ENCODE assay signal across 10 mouse cellular contexts in genomic region chr17:27181666-27182065, GRCm38 (mm10). TPM values are rescaled to one million over a fixed set of nuclear protein-coding genes. Genes with fewer than 3 reads are reported as not detected.
DNase-seq lines count a peak whose midpoint lies in the region; ATAC-seq and TF ChIP-seq lines count a peak whose summit lies in the region.
"Had no signal": no experiment of that assay in that cellular context is flagged by ENCODE, and none has a peak within 500 bp of the region (broad histone marks: within the 10 kb centered on the region; RNA-seq: fewer than 3 reads in every experiment).

No protein-coding gene starts in this region.

- H3K9ac ChIP-seq in kidney, embryonic 14.5 days (ENCODE audit: low read depth, low read length) = no peak overlapping the region
- no peak overlapping the region for H3K9ac ChIP-seq in heart, postnatal 0 days (replicated peaks; ENCODE audit: low read depth, low read length)
- H3K9ac ChIP-seq in lung, postnatal 0 days (replicated peaks; ENCODE audit: low read depth) = no peak overlapping the region

- H3K4me3 ChIP-seq in kidney, embryonic 14.5 days (ENCODE audit: low read length) = no peak overlapping the region
- no peak overlapping the region for H3K4me3 ChIP-seq in bone marrow, adult 2 months (replicated peaks; ENCODE audit: control insufficient read depth, low read depth, low read length)
- H3K4me3 ChIP-seq in heart, postnatal 0 days (ENCODE audit: low read depth, low read length) = no peak overlapping the region
- H3K4me3 ChIP-seq in lung, postnatal 0 days (ENCODE audit: low read depth, low read length) = no peak overlapping the region

- no peak overlapping the region for H3K4me2 ChIP-seq in kidney, embryonic 14.5 days (replicated peaks; ENCODE audit: low read depth, low read length)
- no peak overlapping the region for H3K4me2 ChIP-seq in heart, postnatal 0 days (ENCODE audit: low read depth, low read length)
- no peak overlapping the region for H3K4me2 ChIP-seq in lung, postnatal 0 days (replicated peaks; ENCODE audit: low read depth, low read length)

- TF ChIP-seq POLR2A in bone marrow, adult 2 months (IDR thresholded peaks at IDR 0.05; ENCODE audit: borderline replicate concordance, control insufficient read depth, low read depth, low read length) = no peak

- TF ChIP-seq EP300 in heart, postnatal 0 days (IDR thresholded peaks at IDR 0.05; ENCODE audit: low read depth) = no peak
- no peak for TF ChIP-seq EP300 in lung, postnatal 0 days (IDR thresholded peaks at IDR 0.05)

- H3K27me3 ChIP-seq in kidney, embryonic 14.5 days (ENCODE audit: control insufficient read depth, insufficient read depth, low read length) = no peaks in the 10 kb centered on the region
- H3K27me3 ChIP-seq in heart, postnatal 0 days (ENCODE audit: control insufficient read depth, insufficient read depth, low read length) = no peaks in the 10 kb centered on the region
- H3K27me3 ChIP-seq in lung, postnatal 0 days (replicated peaks; ENCODE audit: insufficient read depth, low read length) = no peaks in the 10 kb centered on the region

- ATAC-seq in kidney, embryonic 14.5 days (ENCODE audit: low FRiP score, low TSS enrichment) = peak; percentile 67
- peak; percentile 75; the same call in 1 of the 2 replicates for ATAC-seq in heart, postnatal 0 days (ENCODE audit: insufficient read depth, low read depth)
- peak; percentile 73 for ATAC-seq in lung, postnatal 0 days

- no peaks in the 10 kb centered on the region for H3K9me3 ChIP-seq in kidney, embryonic 14.5 days (ENCODE audit: control insufficient read depth, low read length)
- H3K9me3 ChIP-seq in heart, postnatal 0 days (replicated peaks; ENCODE audit: control insufficient read depth, low read length) = no peaks in the 10 kb centered on the region
- H3K9me3 ChIP-seq in lung, postnatal 0 days (ENCODE audit: low read length) = no peaks in the 10 kb centered on the region

- no peak overlapping the region for H3K27ac ChIP-seq in kidney, embryonic 14.5 days (ENCODE audit: low read depth, low read length)
- no peak overlapping the region; the same call in 1 of the 2 replicates for H3K27ac ChIP-seq in bone marrow, adult 2 months (ENCODE audit: control insufficient read depth, insufficient read depth, low read depth, low read length, poor library complexity)
- H3K27ac ChIP-seq in heart, postnatal 0 days (ENCODE audit: low read depth) = no peak overlapping the region
- H3K27ac ChIP-seq in lung, postnatal 0 days (ENCODE audit: low read length) = no peak overlapping the region

- 28% methylated on average over 3 of the region's 3 CpGs for WGBS in kidney, embryonic 14.5 days
- 68% methylated on average over 3 of the region's 3 CpGs for WGBS in bone marrow, adult 2 months
- 13% methylated on average over 3 of the region's 3 CpGs for WGBS in heart, postnatal 0 days
- WGBS in lung, postnatal 0 days = 35% methylated on average over 3 of the region's 3 CpGs

- TF ChIP-seq CTCF in bone marrow, adult 2 months (IDR thresholded peaks at IDR 0.05; ENCODE audit: control insufficient read depth, insufficient read depth, low read length) = peak; percentile 40; the same call in 1 of the 2 replicates
- TF ChIP-seq CTCF in heart, postnatal 0 days (IDR thresholded peaks at IDR 0.05; ENCODE audit: low read depth) = peak; percentile 75
- peak; percentile 72 for TF ChIP-seq CTCF in lung, postnatal 0 days (IDR thresholded peaks at IDR 0.05)

- no peaks in the 10 kb centered on the region; the same call in 1 of the 2 replicates for H3K4me1 ChIP-seq in kidney, embryonic 14.5 days (ENCODE audit: control insufficient read depth, insufficient read depth, low read length)
- H3K4me1 ChIP-seq in bone marrow, adult 2 months (ENCODE audit: control insufficient read depth, insufficient read depth, low read length) = peaks cover 1% of the 10 kb centered on the region; the same call in 1 of the 2 replicates
- no peaks in the 10 kb centered on the region for H3K4me1 ChIP-seq in heart, postnatal 0 days (ENCODE audit: control insufficient read depth, insufficient read depth)
- no peaks in the 10 kb centered on the region for H3K4me1 ChIP-seq in lung, postnatal 0 days (ENCODE audit: insufficient read depth, low read depth, low read length)

- no peaks in the 10 kb centered on the region for H3K36me3 ChIP-seq in kidney, embryonic 14.5 days (ENCODE audit: control insufficient read depth, insufficient read depth, low read length)
- no peaks in the 10 kb centered on the region for H3K36me3 ChIP-seq in heart, postnatal 0 days (replicated peaks; ENCODE audit: control insufficient read depth, insufficient read depth, low read length)
- no peaks in the 10 kb centered on the region for H3K36me3 ChIP-seq in lung, postnatal 0 days (ENCODE audit: insufficient read depth, low read length)

- DNase-seq in kidney, adult 9 months = no peak
- DNase-seq in heart, postnatal 0 days (ENCODE audit: low spot score) = no peak
- peak; percentile 46 for DNase-seq in lung, postnatal 0 days (ENCODE audit: low spot score)
- no peak for DNase-seq in layer of hippocampus, adult 9-11 months
- no peak for DNase-seq in thymus, postnatal 0 days (ENCODE audit: low spot score)
- DNase-seq in right cerebral cortex, adult 2 months (ENCODE audit: low spot score in 2 of 2) = no peak

RNA-seq across cellular contexts. Expression of gene Ip6k3, which starts 14.1 kb away (rescaled TPM):
- 0.12 TPM in 1 of 2 replicates, not detected in the other for polyA plus RNA-seq in kidney, embryonic 14.5 days (2014; fragmentation: Nextera tagmentation; extraction: Ambion mirVana)
- polyA plus RNA-seq in bone marrow, adult 2 months (2011; ENCODE audit: insufficient read depth, insufficient read length, low replicate concordance, missing spikeins) = not detected in 2 replicates
- total RNA-seq in heart, postnatal 0 days (2014; rRNA removed; ENCODE audit: low replicate concordance) = 0.93 and 6.1 TPM in 2 replicates
- polyA plus RNA-seq in heart, postnatal 0 days (2015; fragmentation: Nextera tagmentation; extraction: Ambion mirVana) = 2.1 and 3.7 TPM in 2 replicates
- 0.75 and 0.91 TPM in 2 replicates for polyA plus RNA-seq in lung, postnatal 0 days (2015; fragmentation: Nextera tagmentation; extraction: Ambion mirVana)
- 0.46 and 0.49 TPM in 2 replicates for polyA plus RNA-seq in thymus, postnatal 0 days (2015; fragmentation: Nextera tagmentation; extraction: Ambion mirVana)
- total RNA-seq: common myeloid progenitor, adult 5-6 weeks had no signal
- polyA plus RNA-seq: intestine, embryonic 14.5 days had no signal

RNA-seq across cellular contexts. Expression of gene Lemd2, which starts 22.6 kb away (rescaled TPM):
- 14.5 and 15.6 TPM in 2 replicates for polyA plus RNA-seq in kidney, embryonic 14.5 days (2014; fragmentation: Nextera tagmentation; extraction: Ambion mirVana)
- 31.2 and 46.3 TPM in 2 replicates for polyA plus RNA-seq in bone marrow, adult 2 months (2011; ENCODE audit: insufficient read depth, insufficient read length, low replicate concordance, missing spikeins)
- total RNA-seq in heart, postnatal 0 days (2014; rRNA removed; ENCODE audit: low replicate concordance) = 40.2 and 45.4 TPM in 2 replicates
- polyA plus RNA-seq in heart, postnatal 0 days (2015; fragmentation: Nextera tagmentation; extraction: Ambion mirVana) = 6.5 and 7.1 TPM in 2 replicates
- 13.2 and 13.9 TPM in 2 replicates for polyA plus RNA-seq in lung, postnatal 0 days (2015; fragmentation: Nextera tagmentation; extraction: Ambion mirVana)
- 11.1 and 13.8 TPM in 2 replicates for polyA plus RNA-seq in thymus, postnatal 0 days (2015; fragmentation: Nextera tagmentation; extraction: Ambion mirVana)

RNA-seq across cellular contexts. Expression of gene Uqcc2, which starts 48.0 kb away (rescaled TPM):
- polyA plus RNA-seq in kidney, embryonic 14.5 days (2014; fragmentation: Nextera tagmentation; extraction: Ambion mirVana) = 293 and 406 TPM in 2 replicates
- 53.9 and 105 TPM in 2 replicates for polyA plus RNA-seq in bone marrow, adult 2 months (2011; ENCODE audit: insufficient read depth, insufficient read length, low replicate concordance, missing spikeins)
- total RNA-seq in heart, postnatal 0 days (2014; rRNA removed; ENCODE audit: low replicate concordance) = 301 and 397 TPM in 2 replicates
- polyA plus RNA-seq in heart, postnatal 0 days (2015; fragmentation: Nextera tagmentation; extraction: Ambion mirVana) = 419 and 436 TPM in 2 replicates
- 155 and 176 TPM in 2 replicates for polyA plus RNA-seq in lung, postnatal 0 days (2015; fragmentation: Nextera tagmentation; extraction: Ambion mirVana)
- 266 and 304 TPM in 2 replicates for polyA plus RNA-seq in thymus, postnatal 0 days (2015; fragmentation: Nextera tagmentation; extraction: Ambion mirVana)
